Mouse (Mus musculus) MEL (cell line): Measurements from ENCODE around the gene Rasl11b. TPM values are rescaled to one million over a fixed set of nuclear protein-coding genes. Genes with fewer than 3 reads are reported as not detected.

Experiments used
- DNase-seq: peaks from one replicate; pipeline ENCODE4 v3.0.0; 2011; ENCODE audit warnings: low read depth, low spot score
- H3K27ac ChIP-seq: 2 replicates; pipeline ENCODE4 v1.5.1; 2012; ENCODE audit warnings: low read depth, mild to moderate bottlenecking, control low read depth, low read length, moderate library complexity; ENCODE audit not compliant: control insufficient read depth
- H3K27me3 ChIP-seq, 2 experiments: fragments of 150-350 bp in 1 of 2; sonication (generic) in 1 of 2; 2 replicates each; pipeline ENCODE4 v1.6.1; 2012; ENCODE audit warnings: low read length in 2 of 2, mild to moderate bottlenecking in 2 of 2, improper control_type of control experiment in 1 of 2, moderate library complexity in 1 of 2; ENCODE audit not compliant: insufficient read depth in 2 of 2, control insufficient read depth in 1 of 2
- H3K36me3 ChIP-seq, 2 experiments: 2 replicates each; pipeline ENCODE4 v1.6.1; 2012 to 2014; ENCODE audit warnings: low read length in 2 of 2, improper control_type of control experiment in 1 of 2, inconsistent platforms in 1 of 2, mild to moderate bottlenecking in 1 of 2; ENCODE audit not compliant: insufficient read depth in 2 of 2, control insufficient read depth in 1 of 2
- H3K4me1 ChIP-seq, 2 experiments: fragments of 150-350 bp in 1 of 2; sonication (generic) in 1 of 2; 2 replicates each; pipeline ENCODE4 v1.6.1; 2012; ENCODE audit warnings: low read length in 2 of 2, improper control_type of control experiment in 1 of 2, mild to moderate bottlenecking in 1 of 2; ENCODE audit not compliant: insufficient read depth in 2 of 2, control insufficient read depth in 1 of 2
- H3K4me3 ChIP-seq, 2 experiments: fragments of 150-350 bp in 1 of 2; sonication (generic) in 1 of 2; 2 replicates each; pipeline ENCODE4 v1.5.1; 2012; ENCODE audit warnings: low read depth in 2 of 2, low read length in 2 of 2, mild to moderate bottlenecking in 2 of 2, moderate library complexity in 2 of 2, control low read depth in 1 of 2, improper control_type of control experiment in 1 of 2; ENCODE audit not compliant: control insufficient read depth in 1 of 2, insufficient read depth in 1 of 2
- H3K79me2 ChIP-seq: 2 replicates; pipeline ENCODE4 v1.6.1; 2012; ENCODE audit warnings: mild to moderate bottlenecking, low read length, moderate library complexity; ENCODE audit not compliant: control insufficient read depth, poor library complexity, insufficient read depth
- H3K9ac ChIP-seq: 2 replicates; pipeline ENCODE4 v1.6.1; 2012; ENCODE audit warnings: low read depth, mild to moderate bottlenecking, control low read depth, low read length, moderate library complexity; ENCODE audit not compliant: control insufficient read depth, poor library complexity, severe bottlenecking
- H3K9me3 ChIP-seq: fragments of 150-350 bp; sonication (generic); replicated peaks from 2 replicates; pipeline ENCODE4 v1.6.1; 2012; ENCODE audit warnings: mild to moderate bottlenecking, low read length, improper control_type of control experiment, moderate library complexity; ENCODE audit not compliant: insufficient read depth
- BHLHE40 ChIP-seq: IDR thresholded peaks from 2 replicates; pipeline ENCODE4 v1.6.1; 2012; ENCODE audit warnings: low read depth, mild to moderate bottlenecking, inconsistent platforms, low read length, improper control_type of control experiment, borderline replicate concordance
- CHD2 ChIP-seq: IDR thresholded peaks from 2 replicates; pipeline ENCODE4 v1.6.1; 2011; ENCODE audit warnings: low read length, improper control_type of control experiment
- CTCF ChIP-seq, 3 experiments: IDR thresholded peaks in 2 of 3; conservative IDR thresholded peaks in 1 of 3; 2 replicates each; pipeline ENCODE4 v1.5.1; 2011 to 2012; ENCODE audit warnings: low read length in 3 of 3, low read depth in 2 of 3, mild to moderate bottlenecking in 2 of 3, improper control_type of control experiment in 1 of 3, inconsistent platforms in 1 of 3, mixed read lengths in 1 of 3, moderate library complexity in 1 of 3; ENCODE audit not compliant: control insufficient read depth in 1 of 3, insufficient read depth in 1 of 3, poor library complexity in 1 of 3, severe bottlenecking in 1 of 3
- ELF1 ChIP-seq: IDR thresholded peaks from 2 replicates; pipeline ENCODE4 v1.6.1; 2014; ENCODE audit warnings: low read depth, mild to moderate bottlenecking, inconsistent platforms, low read length, improper control_type of control experiment, moderate library complexity
- EP300 ChIP-seq, 2 experiments: IDR thresholded peaks; 2 replicates each; pipeline ENCODE4 v1.6.1; 2011; ENCODE audit warnings: improper control_type of control experiment in 2 of 2, low read length in 2 of 2, low read depth in 1 of 2, mild to moderate bottlenecking in 1 of 2
- GABPA ChIP-seq: IDR thresholded peaks from 2 replicates; pipeline ENCODE4 v1.6.1; 2012; ENCODE audit warnings: low read depth, mild to moderate bottlenecking, inconsistent platforms, low read length, improper control_type of control experiment, moderate library complexity
- GATA1 ChIP-seq: IDR thresholded peaks from 2 replicates; pipeline ENCODE4 v1.6.1; 2011; ENCODE audit warnings: low read depth, low read length, improper control_type of control experiment
- JUND ChIP-seq: IDR thresholded peaks from 2 replicates; pipeline ENCODE4 v1.6.1; 2011; ENCODE audit warnings: low read depth, mild to moderate bottlenecking, improper control_type of control experiment, low read length
- MAFK ChIP-seq: IDR thresholded peaks from 2 replicates; pipeline ENCODE4 v1.6.1; 2011; ENCODE audit warnings: low read depth, mild to moderate bottlenecking, low read length, improper control_type of control experiment, borderline replicate concordance
- MXI1 ChIP-seq: IDR thresholded peaks from 2 replicates; pipeline ENCODE4 v1.6.1; 2011; ENCODE audit warnings: mild to moderate bottlenecking, low read depth, low read length, improper control_type of control experiment
- MYC ChIP-seq: IDR thresholded peaks from 2 replicates; pipeline ENCODE4 v1.6.1; 2011; ENCODE audit warnings: low read depth, mild to moderate bottlenecking, low read length, improper control_type of control experiment, moderate library complexity
- POLR2A ChIP-seq, 2 experiments: IDR thresholded peaks; 2 replicates each; pipeline ENCODE4 v1.6.1; 2011 to 2012; ENCODE audit warnings: low read length in 2 of 2, mild to moderate bottlenecking in 2 of 2, control low read depth in 1 of 2, improper control_type of control experiment in 1 of 2, low read depth in 1 of 2, moderate library complexity in 1 of 2; ENCODE audit not compliant: control insufficient read depth in 1 of 2, insufficient read depth in 1 of 2, poor library complexity in 1 of 2
- SIN3A ChIP-seq: IDR thresholded peaks from 2 replicates; pipeline ENCODE4 v1.6.1; 2012; ENCODE audit warnings: low read length, improper control_type of control experiment, inconsistent platforms
- TBP ChIP-seq: IDR thresholded peaks from 2 replicates; pipeline ENCODE4 v1.8.0; 2011; ENCODE audit warnings: low read depth, low read length, improper control_type of control experiment
- TCF12 ChIP-seq: IDR thresholded peaks from 2 replicates; pipeline ENCODE4 v1.6.1; 2014; ENCODE audit warnings: low read depth, mild to moderate bottlenecking, inconsistent platforms, low read length, improper control_type of control experiment, moderate library complexity
- UBTF ChIP-seq: IDR thresholded peaks from 2 replicates; pipeline ENCODE4 v1.6.1; 2012; ENCODE audit warnings: low read depth, mild to moderate bottlenecking, inconsistent platforms, low read length, improper control_type of control experiment, moderate library complexity, borderline replicate concordance; ENCODE audit not compliant: insufficient read depth
- USF1 ChIP-seq: IDR thresholded peaks from 2 replicates; pipeline ENCODE4 v1.6.1; 2014; ENCODE audit warnings: low read depth, mild to moderate bottlenecking, inconsistent platforms, low read length, improper control_type of control experiment, moderate library complexity
- ZKSCAN1 ChIP-seq: IDR thresholded peaks from 2 replicates; pipeline ENCODE4 v1.6.1; 2012; ENCODE audit warnings: low read depth, mild to moderate bottlenecking, inconsistent platforms, low read length, improper control_type of control experiment, moderate library complexity
- ZMIZ1 ChIP-seq: IDR thresholded peaks from 2 replicates; pipeline ENCODE4 v1.6.1; 2012; ENCODE audit warnings: low read depth, mild to moderate bottlenecking, inconsistent platforms, low read length, improper control_type of control experiment, moderate library complexity
- ZNF384 ChIP-seq: IDR thresholded peaks from 2 replicates; pipeline ENCODE4 v1.6.1; 2012; ENCODE audit warnings: low read depth, mild to moderate bottlenecking, inconsistent platforms, low read length, improper control_type of control experiment
- polyA plus RNA-seq, 2 experiments: library from polyadenylated mRNA; stranded (reverse) in 1 of 2; unstranded in 1 of 2; fragments of >175 nt in 1 of 2; fragments of >200 nt in 1 of 2; gene quantifications; 2 replicates each; pipeline versions ENCODE4 v1.2.1 to v1.2.4; 2012; ENCODE audit warnings: low replicate concordance in 2 of 2, low read depth in 1 of 2; ENCODE audit not compliant: insufficient read length in 2 of 2, insufficient read depth in 1 of 2, missing spikeins in 1 of 2
- total RNA-seq: library from RNA; depleted of rRNA; stranded (reverse); fragments of 300-350 nt; gene quantifications from 2 replicates; pipeline ENCODE4 v1.2.3, GENCODE M21; 2012

Rasl11b gene
- total and polyA plus RNA-seq, 3 experiments: 0.15 to 0.54 TPM; not detected in 1

- H3K36me3 ChIP-seq: no peaks in the 10 kb centered on the region
- H3K4me1 ChIP-seq: no peaks in the 10 kb centered on the region
- no peaks in the 10 kb centered on the region for H3K27me3 ChIP-seq
- no peaks in the 10 kb centered on the region for H3K79me2 ChIP-seq
- DNase-seq: no peak
- TF ChIP-seq ZKSCAN1 (no peak), EP300 (IDR thresholded peaks at IDR 0.05; ENCODE audit: low read depth in 1 of 2, low read length in 2 of 2) (no peak), JUND (no peak), BHLHE40 (no peak), MAFK (no peak), TBP (no peak), GABPA (no peak), TCF12 (no peak), MXI1 (no peak), MYC (no peak), ELF1 (no peak), GATA1 (no peak), ZMIZ1 (no peak)
- H3K9me3 ChIP-seq: no peaks in the 10 kb centered on the region
- H3K4me3 ChIP-seq: no peak overlapping the region
- H3K27ac ChIP-seq: no peak overlapping the region
- no peak overlapping the region for H3K9ac ChIP-seq
These were observed 31.1 kb downstream of the Rasl11b start for GRCm38 (mm10) chr5:74226183-74226582.

DNA sequence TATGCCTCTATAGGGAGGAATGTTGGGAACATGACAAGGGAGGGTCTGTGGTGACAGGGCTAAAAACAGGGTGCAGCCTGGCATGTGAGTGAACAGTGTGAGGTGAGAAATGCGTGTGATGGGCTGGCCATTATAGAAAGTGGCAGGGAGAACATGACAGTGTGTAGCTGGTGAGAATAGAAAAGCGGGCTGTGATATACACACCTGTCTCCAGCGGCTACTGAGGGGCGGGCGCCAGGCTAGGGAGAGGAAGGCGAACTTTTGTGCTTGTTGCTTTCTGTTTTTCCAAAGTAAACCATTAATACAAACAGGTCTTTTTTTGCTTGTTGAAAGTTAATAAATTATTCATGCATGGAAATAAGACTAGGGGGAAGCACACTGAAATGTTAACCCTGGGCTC, 32.3 kb downstream of the Rasl11b start:
- Histone ChIP-seq H3K27ac (no peak overlapping the region), H3K4me1 (no peaks in the 10 kb centered on the region), H3K9ac (no peak overlapping the region), H3K4me3 (no peak overlapping the region)
- no peak for DNase-seq
- TF ChIP-seq USF1 (no peak), SIN3A (no peak), CTCF (IDR thresholded peaks at IDR 0.05 in 2 of 3, conservative IDR thresholded peaks at IDR 0.05 in 1 of 3; ENCODE audit: control insufficient read depth in 1 of 3, insufficient read depth in 1 of 3, low read depth in 2 of 3, low read length in 3 of 3, poor library complexity in 1 of 3, severe bottlenecking in 1 of 3) (no peak), CHD2 (no peak), POLR2A (IDR thresholded peaks at IDR 0.05; ENCODE audit: control insufficient read depth in 1 of 2, insufficient read depth in 1 of 2, low read depth in 1 of 2, low read length in 2 of 2, poor library complexity in 1 of 2) (no peak), ZNF384 (no peak), JUND (no peak), UBTF (no peak), TCF12 (no peak), BHLHE40 (no peak)
- TF ChIP-seq, all 39 proteins: peak for 0
- no peaks in the 10 kb centered on the region for H3K79me2 ChIP-seq
- H3K27me3 ChIP-seq: no peaks in the 10 kb centered on the region
- no peaks in the 10 kb centered on the region for H3K9me3 ChIP-seq
- H3K36me3 ChIP-seq: no peaks in the 10 kb centered on the region
